Mouse (Mus musculus) midbrain, embryonic 15.5 days (tissue): Measurements from ENCODE around the gene Actr1a. TPM values are rescaled to one million over a fixed set of nuclear protein-coding genes. Genes with fewer than 3 reads are reported as not detected.

Source experiments
- ATAC-seq: fragments of 200-750 bp; cut with Nextera tagmentation; replicated peaks from 2 replicates; pipeline ENCODE4 v1.8.0; 2017; ENCODE audit warnings: moderate TSS enrichment
- H3K27ac ChIP-seq: fragments of 300-500 bp; sonication (generic); 2 replicates; pipeline ENCODE4 v1.5.1; 2015; ENCODE audit warnings: mild to moderate bottlenecking, inconsistent platforms
- H3K27me3 ChIP-seq: fragments of 300-500 bp; sonication (generic); replicated peaks from 2 replicates; pipeline ENCODE4 v1.6.1; 2015; ENCODE audit warnings: inconsistent platforms
- H3K36me3 ChIP-seq: fragments of 300-500 bp; sonication (generic); replicated peaks from 2 replicates; pipeline ENCODE4 v1.6.1; 2015; ENCODE audit warnings: inconsistent platforms
- H3K4me1 ChIP-seq: fragments of 300-500 bp; sonication (generic); 2 replicates; pipeline ENCODE4 v1.6.1; 2015; ENCODE audit warnings: inconsistent platforms
- H3K4me2 ChIP-seq: fragments of 300-500 bp; sonication (generic); 2 replicates; pipeline ENCODE4 v1.6.1; 2015; ENCODE audit warnings: inconsistent platforms, mild to moderate bottlenecking, moderate library complexity
- H3K4me3 ChIP-seq: fragments of 300-500 bp; sonication (generic); 2 replicates; pipeline ENCODE4 v1.5.1; 2015; ENCODE audit warnings: mild to moderate bottlenecking, inconsistent platforms
- H3K9ac ChIP-seq: fragments of 300-500 bp; sonication (generic); 2 replicates; pipeline ENCODE4 v1.6.1; 2015; ENCODE audit warnings: mild to moderate bottlenecking, inconsistent platforms
- H3K9me3 ChIP-seq: fragments of 300-500 bp; sonication (generic); 2 replicates; pipeline ENCODE4 v1.6.1; 2016; ENCODE audit warnings: inconsistent platforms
- WGBS: fragments of 180-500 bp; shearing (Covaris S2); methylation state at CpG from one replicate; pipeline ENCODE4 v1.1.7; 2015; ENCODE audit warnings: mixed read lengths; 5-methylcytosine and 5-hydroxymethylcytosine counted together
- polyA plus RNA-seq: library from polyadenylated mRNA; unstranded; fragments of >200 nt; fragmentation: Nextera tagmentation; extraction: Ambion mirVana; gene quantifications from 2 replicates; pipeline ENCODE4 v1.2.1, GENCODE M21; 2015

Gene Actr1a
- 394 and 399 TPM in 2 replicates for polyA plus RNA-seq

- Histone ChIP-seq H3K4me3 (peak within 1 kb of the TSS; percentile 76), H3K4me2 (peak within 1 kb of the TSS; percentile 86), H3K9ac (peak within 1 kb of the TSS; percentile 90), H3K9me3 (no peaks in the 10 kb centered on the region), H3K27ac (peak within 1 kb of the TSS; percentile 86), H3K36me3 (0 out of 2 replicates have a peak, but pooled peaks cover 4% of the 10 kb centered on the region), H3K4me1 (peaks cover 52% of the 10 kb centered on the region), H3K27me3 (no peaks in the 10 kb centered on the region)
- peak; percentile 96 for ATAC-seq
- under 1% methylated on average over 51 of the region's 51 CpGs for WGBS
Observed at GRCm38 (mm10) chr19:46395109-46396009, at the start of gene Actr1a. Gene Actr1a, minus strand, starts transcription at chr19:46395748.

- H3K9me3 ChIP-seq, result no peaks in the 10 kb centered on the region
- H3K4me2 ChIP-seq, result no peak overlapping the region
- peaks cover 26% of the 10 kb centered on the region for H3K4me1 ChIP-seq
- H3K36me3 ChIP-seq, result no peaks in the 10 kb centered on the region
- H3K4me3 ChIP-seq, result no peak overlapping the region
- no peaks in the 10 kb centered on the region for H3K27me3 ChIP-seq
- no peak overlapping the region for H3K9ac ChIP-seq
- no peak overlapping the region for H3K27ac ChIP-seq
- 3% methylated on average over 6 of the region's 6 CpGs for WGBS
- ATAC-seq, result peak; percentile 43; the same call in 1 of the 2 replicates
Observed at GRCm38 (mm10) chr19:46444209-46444608, 48.7 kb upstream of the Actr1a start.

GRCm38 (mm10) chr19:46443509-46443908 is 48.0 kb upstream of the Actr1a start:
- Histone ChIP-seq H3K27me3 (no peaks in the 10 kb centered on the region), H3K9ac (no peak overlapping the region), H3K4me1 (peaks cover 26% of the 10 kb centered on the region), H3K9me3 (no peaks in the 10 kb centered on the region), H3K27ac (0 out of 2 replicates have a peak overlapping the region, but pooled peaks have one; percentile 19), H3K36me3 (no peaks in the 10 kb centered on the region), H3K4me3 (no peak overlapping the region), H3K4me2 (no peak overlapping the region)
- 5% methylated on average over 6 of the region's 6 CpGs for WGBS
- ATAC-seq, result no peak

- Histone ChIP-seq H3K36me3 (no peaks in the 10 kb centered on the region), H3K4me3 (no peak overlapping the region), H3K9me3 (no peaks in the 10 kb centered on the region), H3K27ac (no peak overlapping the region), H3K9ac (no peak overlapping the region), H3K4me2 (no peak overlapping the region), H3K27me3 (no peaks in the 10 kb centered on the region), H3K4me1 (peaks cover 10% of the 10 kb centered on the region)
- WGBS, result 6% methylated on average over 7 of the region's 7 CpGs
- no peak for ATAC-seq
Observed at GRCm38 (mm10) chr19:46435492-46435891, 39.9 kb upstream of the Actr1a start.

GRCm38 (mm10) chr19:46434591-46434990 is 39.0 kb upstream of the Actr1a start:
- Histone ChIP-seq H3K27ac (peak overlapping the region; percentile 52; the same call in 1 of the 2 replicates), H3K36me3 (no peaks in the 10 kb centered on the region), H3K9me3 (no peaks in the 10 kb centered on the region), H3K4me2 (no peak overlapping the region), H3K4me1 (peaks cover 10% of the 10 kb centered on the region), H3K4me3 (no peak overlapping the region), H3K9ac (no peak overlapping the region), H3K27me3 (no peaks in the 10 kb centered on the region)
- no peak for ATAC-seq
- 48% methylated on average over 9 of the region's 9 CpGs for WGBS

GRCm38 (mm10) chr19:46434148-46434547 is 38.6 kb upstream of the Actr1a start:
- no peak for ATAC-seq
- no peak overlapping the region for H3K4me2 ChIP-seq
- H3K4me1 ChIP-seq, result peaks cover 10% of the 10 kb centered on the region
- no peaks in the 10 kb centered on the region for H3K36me3 ChIP-seq
- WGBS, result 78% methylated on average over 9 of the region's 9 CpGs
- peak overlapping the region; percentile 52; the same call in 1 of the 2 replicates for H3K27ac ChIP-seq
- H3K27me3 ChIP-seq, result no peaks in the 10 kb centered on the region
- H3K4me3 ChIP-seq, result no peak overlapping the region
- no peaks in the 10 kb centered on the region for H3K9me3 ChIP-seq
- no peak overlapping the region for H3K9ac ChIP-seq

GRCm38 (mm10) chr19:46433712-46434111 is 38.2 kb upstream of the Actr1a start:
- Histone ChIP-seq H3K4me2 (no peak overlapping the region), H3K4me1 (peaks cover 10% of the 10 kb centered on the region), H3K36me3 (no peaks in the 10 kb centered on the region), H3K9me3 (no peaks in the 10 kb centered on the region), H3K9ac (no peak overlapping the region), H3K4me3 (no peak overlapping the region), H3K27ac (no peak overlapping the region), H3K27me3 (no peaks in the 10 kb centered on the region)
- ATAC-seq, result no peak
- WGBS, result 59% methylated on average over 7 of the region's 7 CpGs

GRCm38 (mm10) chr19:46429250-46429649 is 33.7 kb upstream of the Actr1a start:
- Histone ChIP-seq H3K27me3 (no peaks in the 10 kb centered on the region), H3K4me2 (no peak overlapping the region), H3K36me3 (no peaks in the 10 kb centered on the region), H3K4me3 (no peak overlapping the region), H3K9me3 (no peaks in the 10 kb centered on the region), H3K9ac (no peak overlapping the region), H3K4me1 (no peaks in the 10 kb centered on the region), H3K27ac (no peak overlapping the region)
- no peak for ATAC-seq

GRCm38 (mm10) chr19:46426488-46426887 is 30.9 kb upstream of the Actr1a start:
- WGBS, result 51% methylated on average over 12 of the region's 12 CpGs
- no peaks in the 10 kb centered on the region for H3K36me3 ChIP-seq
- no peak overlapping the region for H3K4me2 ChIP-seq
- 0 out of 2 replicates have a peak, but pooled peaks cover 12% of the 10 kb centered on the region for H3K4me1 ChIP-seq
- no peak overlapping the region for H3K4me3 ChIP-seq
- no peak overlapping the region for H3K9ac ChIP-seq
- H3K27ac ChIP-seq, result no peak overlapping the region
- ATAC-seq, result no peak
- no peaks in the 10 kb centered on the region for H3K9me3 ChIP-seq
- H3K27me3 ChIP-seq, result no peaks in the 10 kb centered on the region

GRCm38 (mm10) chr19:46425266-46425665 is 29.7 kb upstream of the Actr1a start:
- ATAC-seq, result no peak

GRCm38 (mm10) chr19:46422384-46423338 is 27.1 kb upstream of the Actr1a start:
- peak overlapping the region; percentile 42 for H3K27ac ChIP-seq
- no peak overlapping the region for H3K9ac ChIP-seq
- H3K9me3 ChIP-seq, result no peaks in the 10 kb centered on the region
- peak; percentile 66; the same call in 1 of the 2 replicates for ATAC-seq
- no peaks in the 10 kb centered on the region for H3K27me3 ChIP-seq
- no peak overlapping the region for H3K4me2 ChIP-seq
- no peak overlapping the region for H3K4me3 ChIP-seq
- 0 out of 2 replicates have a peak, but pooled peaks cover 12% of the 10 kb centered on the region for H3K4me1 ChIP-seq
- 35% methylated on average over 11 of the region's 11 CpGs for WGBS
- H3K36me3 ChIP-seq, result no peaks in the 10 kb centered on the region

More at GRCm38 (mm10) chr19:46425266-46425665, 29.7 kb upstream of the Actr1a start:
- H3K27me3 ChIP-seq, result no peaks in the 10 kb centered on the region
- 85% methylated on average over 8 of the region's 8 CpGs for WGBS
- H3K9me3 ChIP-seq, result no peaks in the 10 kb centered on the region
- no peak overlapping the region for H3K4me2 ChIP-seq
- H3K4me3 ChIP-seq, result no peak overlapping the region
- H3K36me3 ChIP-seq, result no peaks in the 10 kb centered on the region
- H3K9ac ChIP-seq, result no peak overlapping the region
- 0 out of 2 replicates have a peak, but pooled peaks cover 12% of the 10 kb centered on the region for H3K4me1 ChIP-seq
- no peak overlapping the region for H3K27ac ChIP-seq

GRCm38 (mm10) chr19:46420410-46420809 is 24.9 kb upstream of the Actr1a start:
- no peaks in the 10 kb centered on the region for H3K27me3 ChIP-seq
- H3K4me3 ChIP-seq, result no peak overlapping the region
- no peak overlapping the region for H3K9ac ChIP-seq
- H3K27ac ChIP-seq, result no peak overlapping the region
- H3K4me2 ChIP-seq, result no peak overlapping the region
- no peak for ATAC-seq
- H3K9me3 ChIP-seq, result no peaks in the 10 kb centered on the region
- H3K36me3 ChIP-seq, result no peaks in the 10 kb centered on the region
- 0 out of 2 replicates have a peak, but pooled peaks cover 12% of the 10 kb centered on the region for H3K4me1 ChIP-seq
- WGBS, result 89% methylated on average over 7 of the region's 7 CpGs
